Mouse (Mus musculus) spleen, adult 2 months (tissue): Measurements from ENCODE around the gene Bri3. TPM values are rescaled to one million over a fixed set of nuclear protein-coding genes. Genes with fewer than 3 reads are reported as not detected.
"Not testable (repeated sequence)": the region's sequence is repeated elsewhere in the genome, so short reads cannot be mapped to it uniquely, and the experiment has no call there.

Experiments used
- DNase-seq, 2 experiments: peaks; one replicate each; pipeline versions ENCODE4 v3.0.0 to v3.0.0-alpha.2; 2012 to 2021; ENCODE audit warnings: low spot score in 2 of 2, low read depth in 1 of 2
- H3K27ac ChIP-seq: fragments of 200-500 bp; 2 replicates; pipeline ENCODE4 v1.5.1; 2012; ENCODE audit warnings: low read length, inconsistent platforms; ENCODE audit not compliant: insufficient read depth
- H3K27me3 ChIP-seq: fragments of 200-500 bp; 2 replicates; pipeline ENCODE4 v1.6.1; 2012; ENCODE audit warnings: mild to moderate bottlenecking, moderate library complexity, low read length, inconsistent platforms; ENCODE audit not compliant: control insufficient read depth, insufficient read depth
- H3K36me3 ChIP-seq: fragments of 200-500 bp; 2 replicates; pipeline ENCODE4 v1.6.1; 2012; ENCODE audit warnings: mild to moderate bottlenecking, low read length, inconsistent platforms; ENCODE audit not compliant: control insufficient read depth, insufficient read depth
- H3K4me1 ChIP-seq: fragments of 200-500 bp; 2 replicates; pipeline ENCODE4 v1.6.1; 2011; ENCODE audit warnings: inconsistent platforms; ENCODE audit not compliant: control insufficient read depth, insufficient read depth, insufficient read length
- H3K4me3 ChIP-seq: fragments of 200-500 bp; 2 replicates; pipeline ENCODE4 v1.5.1; 2011; ENCODE audit warnings: mild to moderate bottlenecking, inconsistent platforms; ENCODE audit not compliant: insufficient read depth, insufficient read length; ENCODE audit errors: extremely low read depth
- CTCF ChIP-seq: fragments of 200-500 bp; IDR thresholded peaks from 2 replicates; pipeline ENCODE4 v1.5.1; 2011; ENCODE audit warnings: mild to moderate bottlenecking, inconsistent platforms; ENCODE audit not compliant: insufficient read depth, insufficient read length, insufficient replicate concordance; ENCODE audit errors: extremely low read depth
- POLR2A ChIP-seq: fragments of 200-500 bp; IDR thresholded peaks from 2 replicates; pipeline ENCODE4 v1.6.1; 2011; ENCODE audit warnings: low read depth, low read length, inconsistent platforms
- WGBS: fragments of 180-500 bp; shearing (Covaris S2); methylation state at CpG from one replicate; pipeline ENCODE4 v1.1.7; 2018; 5-methylcytosine and 5-hydroxymethylcytosine counted together
- polyA plus RNA-seq: library from polyadenylated mRNA; depleted of rRNA; stranded (reverse); fragments of >200 nt; gene quantifications from 2 replicates; pipeline ENCODE4 v1.2.3, GENCODE M21; 2012

Bri3 gene
- polyA plus RNA-seq, 1 experiment: 50.2 TPM

DNA sequence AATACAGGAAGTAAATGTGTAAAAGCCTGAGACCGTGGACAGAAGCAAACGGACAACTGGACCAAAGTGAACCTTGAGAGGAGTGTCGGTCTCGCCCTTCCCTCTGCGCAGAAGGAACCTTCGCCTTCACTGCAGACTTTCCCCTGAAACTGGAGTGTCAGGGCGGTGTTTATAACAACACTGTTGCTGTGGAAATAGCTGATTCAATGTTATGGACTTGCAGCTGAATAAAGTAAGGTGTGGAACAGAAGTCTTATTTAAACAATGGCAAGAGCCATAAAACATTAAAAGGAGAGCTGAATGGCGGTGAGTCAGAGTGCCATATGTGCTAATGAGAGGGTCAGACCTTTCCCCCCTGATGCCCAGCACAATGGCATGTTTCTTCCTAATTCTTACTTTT lies 73.2 kb downstream of the Bri3 start:
- no peak for TF ChIP-seq CTCF
- no peak for TF ChIP-seq POLR2A
- Histone ChIP-seq H3K4me1 (peaks cover 3% of the 10 kb centered on the region; the same call in 1 of the 2 replicates), H3K27ac (no peak overlapping the region), H3K36me3 (no peaks in the 10 kb centered on the region), H3K27me3 (no peaks in the 10 kb centered on the region), H3K4me3 (no peak overlapping the region)
- 80% methylated on average over 8 of the region's 8 CpGs for WGBS
- no peak for DNase-seq

GRCm38 (mm10) chr5:144318286-144318685 lies 74.0 kb downstream of the Bri3 start:
- H3K36me3 ChIP-seq: no peaks in the 10 kb centered on the region
- H3K27ac ChIP-seq: no peak overlapping the region
- no peak for DNase-seq
- H3K27me3 ChIP-seq: no peaks in the 10 kb centered on the region
- TF ChIP-seq POLR2A (no peak), CTCF (no peak)
- peaks cover 3% of the 10 kb centered on the region; the same call in 1 of the 2 replicates for H3K4me1 ChIP-seq
- 90% methylated on average over 6 of the region's 6 CpGs for WGBS
- H3K4me3 ChIP-seq: no peak overlapping the region

DNA sequence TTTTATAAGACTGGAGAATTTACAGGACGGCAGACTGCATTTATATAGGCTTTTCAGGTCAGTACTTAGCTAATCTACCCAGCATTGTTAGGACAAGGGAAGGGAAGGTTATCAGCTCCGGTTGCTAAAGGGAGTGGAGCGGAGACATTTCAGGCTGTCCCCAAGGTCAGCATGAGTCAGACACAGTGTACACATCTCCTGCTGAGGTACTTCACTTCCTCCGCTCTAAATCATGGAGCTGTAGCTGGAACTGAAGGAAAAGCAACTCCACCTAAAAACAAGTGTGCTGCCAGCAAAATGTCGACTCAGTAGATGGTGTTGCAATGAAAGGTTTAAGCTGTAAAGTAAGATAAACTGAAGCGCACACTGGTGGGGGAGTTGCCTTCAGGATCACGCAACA lies 77.4 kb downstream of the Bri3 start:
- H3K36me3 ChIP-seq: no peaks in the 10 kb centered on the region
- 75% methylated on average over 7 of the region's 7 CpGs for WGBS
- no peak overlapping the region for H3K4me3 ChIP-seq
- TF ChIP-seq POLR2A (no peak), CTCF (no peak)
- no peaks in the 10 kb centered on the region for H3K4me1 ChIP-seq
- DNase-seq: no peak
- H3K27ac ChIP-seq: no peak overlapping the region
- no peaks in the 10 kb centered on the region for H3K27me3 ChIP-seq

DNA sequence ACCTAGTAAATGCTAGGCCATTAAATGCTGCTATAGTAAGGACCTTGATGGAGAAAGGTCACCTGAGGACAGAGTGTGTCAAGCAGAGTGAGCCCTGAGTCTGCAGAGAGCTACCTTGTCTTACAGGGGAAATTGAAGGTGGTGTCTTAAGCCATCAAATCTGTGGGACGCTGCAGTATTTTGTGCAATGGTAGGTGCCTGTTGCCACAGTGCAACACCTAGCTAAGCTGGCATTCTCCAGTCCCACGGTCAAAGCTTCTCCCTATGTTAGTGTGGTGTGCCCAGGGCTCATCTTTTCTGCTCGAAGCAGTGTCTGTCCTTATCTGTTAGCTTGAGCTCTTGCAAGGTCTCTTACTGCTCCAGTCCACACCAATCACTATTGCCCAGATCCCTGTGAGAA lies 78.5 kb downstream of the Bri3 start:
- Histone ChIP-seq H3K27me3 (no peaks in the 10 kb centered on the region), H3K36me3 (no peaks in the 10 kb centered on the region), H3K4me1 (no peaks in the 10 kb centered on the region), H3K4me3 (no peak overlapping the region), H3K27ac (no peak overlapping the region)
- 91% methylated on average over 3 of the region's 3 CpGs for WGBS
- TF ChIP-seq CTCF (no peak), POLR2A (no peak)
- DNase-seq: no peak

- H3K36me3 ChIP-seq: no peaks in the 10 kb centered on the region
- no peak for DNase-seq
- WGBS: 81% methylated on average over 11 of the region's 11 CpGs
These were observed 89.8 kb downstream of the Bri3 start for GRCm38 (mm10) chr5:144334010-144334409.

DNA sequence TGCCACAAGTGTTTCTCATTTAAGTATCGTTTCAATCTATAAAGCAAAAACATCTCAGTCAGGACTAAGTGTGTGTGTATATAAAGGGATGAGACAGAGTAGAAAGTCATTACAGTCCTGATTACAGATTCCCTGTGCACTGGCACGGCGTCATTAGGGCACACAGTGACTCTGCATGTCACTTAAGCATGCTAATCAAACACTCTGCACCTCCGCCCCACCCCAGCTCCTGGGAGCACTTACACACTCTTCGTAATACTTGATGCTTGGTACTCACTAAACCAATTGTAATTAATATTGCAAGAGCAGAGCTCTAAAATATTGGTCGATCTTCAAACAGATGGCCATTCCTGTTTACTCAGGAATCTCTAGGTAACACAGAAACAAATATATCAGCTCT lies 91.1 kb downstream of the Bri3 start:
- not testable (repeated sequence) for H3K36me3 ChIP-seq, H3K4me1 ChIP-seq, DNase-seq, H3K27me3 ChIP-seq, H3K27ac ChIP-seq, H3K4me3 ChIP-seq
- WGBS: 85% methylated on average over 6 of the region's 6 CpGs

More at GRCm38 (mm10) chr5:144334010-144334409, 89.8 kb downstream of the Bri3 start:
- H3K27me3 ChIP-seq: no peaks in the 10 kb centered on the region
- no peaks in the 10 kb centered on the region for H3K4me1 ChIP-seq
- TF ChIP-seq CTCF: no peak
- TF ChIP-seq POLR2A: no peak
- H3K4me3 ChIP-seq: no peak overlapping the region
- H3K27ac ChIP-seq: no peak overlapping the region

- Histone ChIP-seq H3K36me3 (no peaks in the 10 kb centered on the region), H3K4me3 (no peak overlapping the region), H3K4me1 (no peaks in the 10 kb centered on the region), H3K27ac (no peak overlapping the region), H3K27me3 (no peaks in the 10 kb centered on the region)
- 61% methylated on average over 1 of the region's 1 CpGs for WGBS
- DNase-seq: no peak
- TF ChIP-seq CTCF (no peak), POLR2A (no peak)
These were observed 94.5 kb downstream of the Bri3 start for GRCm38 (mm10) chr5:144338787-144339186.

DNA sequence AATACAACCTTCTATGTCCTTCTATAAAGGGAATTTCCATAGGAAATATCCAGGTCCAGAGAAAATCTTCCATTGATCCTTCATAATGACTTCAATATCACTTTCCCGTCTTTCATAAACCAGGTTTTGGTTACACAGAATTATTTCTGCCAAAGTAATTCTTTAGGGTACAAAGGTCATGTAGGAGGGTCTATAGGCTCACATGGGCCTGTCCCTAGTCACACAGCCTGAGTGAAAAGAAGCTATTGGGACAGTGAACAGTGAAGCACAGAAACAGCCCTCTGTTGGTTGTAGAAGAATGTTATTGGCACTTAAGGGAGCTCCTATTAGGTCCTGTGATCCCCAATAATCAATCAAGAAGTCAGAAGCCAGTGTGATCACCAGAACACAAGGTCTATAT lies 96.8 kb downstream of the Bri3 start:
- Histone ChIP-seq H3K4me1 (no peaks in the 10 kb centered on the region), H3K27ac (no peak overlapping the region), H3K27me3 (no peaks in the 10 kb centered on the region), H3K4me3 (no peak overlapping the region), H3K36me3 (no peaks in the 10 kb centered on the region)
- TF ChIP-seq POLR2A: no peak
- no peak for TF ChIP-seq CTCF
- 92% methylated on average over 1 of the region's 1 CpGs for WGBS
- DNase-seq: no peak
